Mouse (Mus musculus): Measurements from ENCODE around the gene C130079G13Rik.
"Not testable (repeated sequence)": the region's sequence is repeated elsewhere in the genome, so short reads cannot be mapped to it uniquely, and the experiment has no call there.

C130079G13Rik gene

GRCm38 (mm10) chr3:59924914-59925313 is at the start of gene C130079G13Rik:
Gene C130079G13Rik (plus strand): TSS chr3:59925214.
- no peak for DNase-seq

- not testable (repeated sequence) for DNase-seq
These were observed 47.4 kb upstream of the C130079G13Rik start for GRCm38 (mm10) chr3:59877601-59878000.

- DNase-seq = not testable (repeated sequence)
These were observed 45.0 kb upstream of the C130079G13Rik start for GRCm38 (mm10) chr3:59879801-59880554.

- no peak for DNase-seq
These were observed 31.7 kb upstream of the C130079G13Rik start for GRCm38 (mm10) chr3:59893276-59893675.

GRCm38 (mm10) chr3:59934621-59935020 is 9.6 kb downstream of the C130079G13Rik start:
- no peak for DNase-seq

GRCm38 (mm10) chr3:59947294-59947950 is 22.4 kb downstream of the C130079G13Rik start:
- no peak for DNase-seq

- no peak for DNase-seq
These were observed 45.9 kb downstream of the C130079G13Rik start for GRCm38 (mm10) chr3:59970891-59971290.

GRCm38 (mm10) chr3:59974591-59974990 is 49.6 kb downstream of the C130079G13Rik start:
- no peak for DNase-seq

Measured in thymus, postnatal 4 days (tissue).